Mouse (Mus musculus) embryonic fibroblast, embryonic 13.5 days (primary cell): Measurements from ENCODE around the gene Crk.

Experiments
- CTCF ChIP-seq: IDR thresholded peaks from 2 replicates; pipeline ENCODE4 v1.5.1; 2011; ENCODE audit warnings: mild to moderate bottlenecking, control low read depth, low read length, moderate library complexity, borderline replicate concordance; ENCODE audit not compliant: insufficient read depth
- POLR2A ChIP-seq: IDR thresholded peaks from 2 replicates; pipeline ENCODE4 v1.6.1; 2011; ENCODE audit warnings: low read depth, mild to moderate bottlenecking, control low read depth, low read length, moderate library complexity

DNA sequence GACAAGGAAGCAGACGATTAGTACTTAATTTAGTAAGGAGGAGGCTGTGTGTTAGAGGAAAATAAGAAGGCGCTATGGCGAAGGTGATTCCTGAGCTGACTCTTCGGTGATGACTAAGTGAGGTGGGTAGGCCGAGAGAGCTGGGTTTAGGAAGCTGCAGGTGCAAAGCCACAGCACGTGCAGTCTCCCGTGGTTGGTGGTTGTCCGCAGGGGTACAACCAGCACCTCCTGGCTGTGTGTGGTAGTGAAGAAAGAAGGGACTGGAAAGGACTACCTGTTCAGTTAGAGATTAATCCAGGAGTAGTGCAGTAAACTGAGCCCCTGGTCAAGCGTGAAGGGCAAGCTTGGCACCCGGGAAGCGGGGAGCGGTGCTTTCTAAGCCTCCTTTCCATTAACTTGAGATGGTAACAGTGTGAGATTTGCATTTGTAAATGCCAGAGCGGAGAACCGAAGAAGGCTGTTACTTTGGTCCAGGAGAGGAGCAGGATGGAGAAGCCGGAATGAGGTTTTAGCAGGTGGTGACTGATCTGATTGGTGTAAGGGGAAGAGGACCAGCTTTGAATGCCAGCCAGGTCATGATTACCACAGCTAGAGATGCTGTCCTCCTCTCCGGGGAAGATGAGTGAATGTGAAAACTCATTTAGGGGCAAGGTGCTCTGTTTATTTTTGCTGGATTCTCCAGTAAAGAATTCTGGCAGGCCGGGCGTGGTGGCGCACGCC, 26.7 kb upstream of the Crk start:
- TF ChIP-seq POLR2A (no peak), CTCF (no peak)
